Mouse (Mus musculus) heart, postnatal 0 days (tissue): ENCODE measurements around the gene Nppa.

Source experiments
- CTCF ChIP-seq: IDR thresholded peaks from 2 replicates; pipeline ENCODE4 v1.5.1; 2016; ENCODE audit warnings: antibody characterized with exemption, control low read depth, low read depth
- EP300 ChIP-seq: IDR thresholded peaks from 2 replicates; pipeline ENCODE4 v1.6.1; 2016; ENCODE audit warnings: antibody characterized with exemption, low read depth

DNA sequence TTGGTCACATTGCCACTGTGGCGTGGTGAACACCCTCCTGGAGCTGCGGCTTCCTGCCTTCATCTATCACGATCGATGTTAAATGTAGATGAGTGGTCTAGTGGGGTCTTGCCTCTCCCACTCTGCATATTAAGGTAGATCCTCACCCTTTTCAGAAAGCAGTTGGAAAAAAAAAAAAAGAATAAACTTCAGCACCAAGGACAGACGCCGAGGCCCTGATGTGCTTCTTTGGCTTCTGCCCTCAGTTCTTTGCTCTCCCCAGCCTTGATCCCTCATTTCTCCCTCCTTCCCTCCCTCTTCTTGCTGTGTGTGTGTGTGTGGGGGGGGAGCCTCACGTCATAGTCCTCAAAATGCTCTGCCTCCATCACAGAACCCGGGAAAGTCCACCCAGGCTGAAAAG is 1.3 kb downstream of the Nppa start:
- TF ChIP-seq CTCF (no peak), EP300 (no peak)
